Mouse (Mus musculus) stomach, embryonic 15.5 days (tissue): ENCODE results near the gene Etv2. TPM values are rescaled to one million over a fixed set of nuclear protein-coding genes. Genes with fewer than 3 reads are reported as not detected.

Experiments
- ATAC-seq: fragments of 200-750 bp; cut with Nextera tagmentation; 2 replicates; pipeline ENCODE4 v1.8.0; 2017; ENCODE audit warnings: low read depth, moderate number of reproducible peaks, moderate TSS enrichment; ENCODE audit not compliant: insufficient read depth, low FRiP score
- H3K27ac ChIP-seq: fragments of 300-500 bp; sonication (generic); 2 replicates; pipeline ENCODE4 v1.5.1; 2015; ENCODE audit warnings: mild to moderate bottlenecking, inconsistent platforms
- H3K27me3 ChIP-seq: fragments of 300-500 bp; sonication (generic); replicated peaks from 2 replicates; pipeline ENCODE4 v1.6.1; 2015; ENCODE audit warnings: inconsistent platforms
- H3K36me3 ChIP-seq: fragments of 300-500 bp; sonication (generic); 2 replicates; pipeline ENCODE4 v1.6.1; 2015; ENCODE audit warnings: inconsistent platforms
- H3K4me1 ChIP-seq: fragments of 300-500 bp; sonication (generic); 2 replicates; pipeline ENCODE4 v1.6.1; 2015; ENCODE audit warnings: inconsistent platforms
- H3K4me2 ChIP-seq: fragments of 300-500 bp; sonication (generic); 2 replicates; pipeline ENCODE4 v1.6.1; 2015; ENCODE audit warnings: mild to moderate bottlenecking, inconsistent platforms
- H3K4me3 ChIP-seq: fragments of 300-500 bp; sonication (generic); replicated peaks from 2 replicates; pipeline ENCODE4 v1.5.1; 2015; ENCODE audit warnings: inconsistent platforms
- H3K9ac ChIP-seq: fragments of 300-500 bp; sonication (generic); 2 replicates; pipeline ENCODE4 v1.6.1; 2015; ENCODE audit warnings: inconsistent platforms
- H3K9me3 ChIP-seq: fragments of 300-500 bp; sonication (generic); 2 replicates; pipeline ENCODE4 v1.6.1; 2016; ENCODE audit warnings: inconsistent platforms
- WGBS: fragments of 180-500 bp; shearing (Covaris S2); methylation state at CpG from one replicate; pipeline ENCODE4 v1.1.7; 2015; 5-methylcytosine and 5-hydroxymethylcytosine counted together
- polyA plus RNA-seq: library from polyadenylated mRNA; unstranded; fragments of >200 nt; fragmentation: Nextera tagmentation; extraction: Ambion mirVana; gene quantifications from 2 replicates; pipeline ENCODE4 v1.2.1, GENCODE M21; 2015

Etv2 gene
- polyA plus RNA-seq, 1 experiment from 2014 or later: not detected

GRCm38 (mm10) chr7:30610043-30610442, 25.6 kb downstream of the Etv2 start:
- Histone ChIP-seq H3K9ac (no peak overlapping the region), H3K36me3 (no peaks in the 10 kb centered on the region), H3K27me3 (no peaks in the 10 kb centered on the region), H3K27ac (no peak overlapping the region), H3K4me3 (no peak overlapping the region), H3K4me1 (no peaks in the 10 kb centered on the region), H3K9me3 (no peaks in the 10 kb centered on the region), H3K4me2 (no peak overlapping the region)
- peak; percentile 51; the same call in 1 of the 2 replicates for ATAC-seq
- 45% methylated on average over 7 of the region's 7 CpGs for WGBS

GRCm38 (mm10) chr7:30608476-30608875, 27.2 kb downstream of the Etv2 start:
- no peaks in the 10 kb centered on the region for H3K27me3 ChIP-seq
- WGBS: 55% methylated on average over 14 of the region's 16 CpGs
- H3K9me3 ChIP-seq: no peaks in the 10 kb centered on the region
- H3K4me1 ChIP-seq: no peaks in the 10 kb centered on the region
- H3K27ac ChIP-seq: no peak overlapping the region
- no peak for ATAC-seq
- H3K4me2 ChIP-seq: no peak overlapping the region
- no peak overlapping the region for H3K4me3 ChIP-seq
- H3K36me3 ChIP-seq: no peaks in the 10 kb centered on the region
- H3K9ac ChIP-seq: no peak overlapping the region

- Histone ChIP-seq H3K27ac (no peak overlapping the region), H3K9me3 (no peaks in the 10 kb centered on the region), H3K27me3 (no peaks in the 10 kb centered on the region), H3K4me2 (no peak overlapping the region), H3K4me1 (0 out of 2 replicates have a peak, but pooled peaks cover 5% of the 10 kb centered on the region), H3K4me3 (no peak overlapping the region), H3K36me3 (no peaks in the 10 kb centered on the region), H3K9ac (no peak overlapping the region)
- ATAC-seq: no peak
- WGBS: 27% methylated on average over 8 of the region's 8 CpGs
Observed at GRCm38 (mm10) chr7:30607706-30608309, 27.8 kb downstream of the Etv2 start.

- no peak for ATAC-seq
- 0 out of 2 replicates have a peak, but pooled peaks cover 12% of the 10 kb centered on the region for H3K4me1 ChIP-seq
- H3K4me2 ChIP-seq: no peak overlapping the region
- no peak overlapping the region for H3K4me3 ChIP-seq
- no peak overlapping the region for H3K9ac ChIP-seq
- no peaks in the 10 kb centered on the region for H3K36me3 ChIP-seq
- no peaks in the 10 kb centered on the region for H3K9me3 ChIP-seq
- H3K27me3 ChIP-seq: no peaks in the 10 kb centered on the region
- WGBS: 76% methylated on average over 8 of the region's 8 CpGs
- no peak overlapping the region for H3K27ac ChIP-seq
Observed at GRCm38 (mm10) chr7:30604944-30605343, 30.7 kb downstream of the Etv2 start.

- Histone ChIP-seq H3K27ac (no peak overlapping the region), H3K36me3 (no peaks in the 10 kb centered on the region), H3K9ac (no peak overlapping the region), H3K4me2 (no peak overlapping the region), H3K4me3 (no peak overlapping the region), H3K4me1 (0 out of 2 replicates have a peak, but pooled peaks cover 16% of the 10 kb centered on the region), H3K9me3 (no peaks in the 10 kb centered on the region), H3K27me3 (no peaks in the 10 kb centered on the region)
- WGBS: 50% methylated on average over 8 of the region's 8 CpGs
- no peak for ATAC-seq
Observed at GRCm38 (mm10) chr7:30604424-30604823, 31.2 kb downstream of the Etv2 start.

GRCm38 (mm10) chr7:30602583-30602982, 33.1 kb downstream of the Etv2 start:
- ATAC-seq: peak; percentile 73
- peak overlapping the region; percentile 74 for H3K27ac ChIP-seq
- H3K4me3 ChIP-seq: no peak overlapping the region
- H3K27me3 ChIP-seq: no peaks in the 10 kb centered on the region
- H3K4me1 ChIP-seq: 0 out of 2 replicates have a peak, but pooled peaks cover 16% of the 10 kb centered on the region
- 0 out of 2 replicates have a peak overlapping the region, but pooled peaks have one; percentile 5 for H3K4me2 ChIP-seq
- no peak overlapping the region for H3K9ac ChIP-seq
- no peaks in the 10 kb centered on the region for H3K36me3 ChIP-seq
- 23% methylated on average over 3 of the region's 3 CpGs for WGBS
- H3K9me3 ChIP-seq: no peaks in the 10 kb centered on the region

- Histone ChIP-seq H3K4me1 (0 out of 2 replicates have a peak, but pooled peaks cover 16% of the 10 kb centered on the region), H3K36me3 (no peaks in the 10 kb centered on the region), H3K4me3 (no peak overlapping the region), H3K27ac (peak overlapping the region; percentile 83), H3K27me3 (no peaks in the 10 kb centered on the region), H3K4me2 (peak overlapping the region; percentile 33), H3K9ac (no peak overlapping the region), H3K9me3 (no peaks in the 10 kb centered on the region)
- 62% methylated on average over 7 of the region's 7 CpGs for WGBS
- ATAC-seq: no peak
Observed at GRCm38 (mm10) chr7:30600651-30601050, 35.0 kb downstream of the Etv2 start.

GRCm38 (mm10) chr7:30599933-30600353, 35.7 kb downstream of the Etv2 start:
- no peak overlapping the region for H3K9ac ChIP-seq
- H3K27me3 ChIP-seq: no peaks in the 10 kb centered on the region
- 0 out of 2 replicates have a peak, but pooled peaks cover 16% of the 10 kb centered on the region for H3K4me1 ChIP-seq
- no peaks in the 10 kb centered on the region for H3K36me3 ChIP-seq
- peak overlapping the region; percentile 83 for H3K27ac ChIP-seq
- peak; percentile 91 for ATAC-seq
- H3K4me3 ChIP-seq: no peak overlapping the region
- H3K4me2 ChIP-seq: peak overlapping the region; percentile 33
- 1% methylated on average over 16 of the region's 16 CpGs for WGBS
- H3K9me3 ChIP-seq: no peaks in the 10 kb centered on the region

- peak within 1 kb of the TSS; percentile 67 for H3K27ac ChIP-seq
- H3K4me3 ChIP-seq: no peak within 1 kb of the TSS
- peak within 1 kb of the TSS; percentile 26; the same call in 1 of the 2 replicates for H3K4me2 ChIP-seq
- H3K36me3 ChIP-seq: no peaks in the 10 kb centered on the region
- no peaks in the 10 kb centered on the region for H3K27me3 ChIP-seq
- H3K9me3 ChIP-seq: no peaks in the 10 kb centered on the region
- 92% methylated on average over 12 of the region's 12 CpGs for WGBS
- ATAC-seq: no peak
- 0 out of 2 replicates have a peak, but pooled peaks cover 16% of the 10 kb centered on the region for H3K4me1 ChIP-seq
- no peak within 1 kb of the TSS for H3K9ac ChIP-seq
Observed at GRCm38 (mm10) chr7:30598786-30599185, 36.9 kb downstream of the Etv2 start, which contains the start of gene Zbtb32. Zbtb32 (minus strand) TSS chr7:30598909.

- Histone ChIP-seq H3K9me3 (no peaks in the 10 kb centered on the region), H3K36me3 (no peaks in the 10 kb centered on the region), H3K4me1 (0 out of 2 replicates have a peak, but pooled peaks cover 11% of the 10 kb centered on the region), H3K9ac (no peak overlapping the region), H3K4me3 (no peak overlapping the region), H3K4me2 (no peak overlapping the region), H3K27me3 (no peaks in the 10 kb centered on the region), H3K27ac (no peak overlapping the region)
- 79% methylated on average over 5 of the region's 5 CpGs for WGBS
- ATAC-seq: no peak
Observed at GRCm38 (mm10) chr7:30596811-30597210, 38.8 kb downstream of the Etv2 start.

GRCm38 (mm10) chr7:30596093-30596492, 39.6 kb downstream of the Etv2 start:
- ATAC-seq: no peak
- Histone ChIP-seq H3K27ac (no peak overlapping the region), H3K9me3 (no peaks in the 10 kb centered on the region)

GRCm38 (mm10) chr7:30594510-30595024, 41.1 kb downstream of the Etv2 start:
- H3K4me2 ChIP-seq: no peak overlapping the region
- no peak overlapping the region for H3K9ac ChIP-seq
- no peak overlapping the region for H3K4me3 ChIP-seq
- ATAC-seq: no peak
- no peaks in the 10 kb centered on the region for H3K9me3 ChIP-seq
- H3K27ac ChIP-seq: no peak overlapping the region
- no peaks in the 10 kb centered on the region for H3K27me3 ChIP-seq
- peaks cover 7% of the 10 kb centered on the region for H3K4me1 ChIP-seq
- H3K36me3 ChIP-seq: no peaks in the 10 kb centered on the region
- WGBS: 76% methylated on average over 3 of the region's 4 CpGs

More at GRCm38 (mm10) chr7:30596093-30596492, 39.6 kb downstream of the Etv2 start:
- no peaks in the 10 kb centered on the region for H3K27me3 ChIP-seq
- no peak overlapping the region for H3K4me2 ChIP-seq
- no peaks in the 10 kb centered on the region for H3K36me3 ChIP-seq
- H3K9ac ChIP-seq: no peak overlapping the region
- no peak overlapping the region for H3K4me3 ChIP-seq
- WGBS: 72% methylated on average over 5 of the region's 5 CpGs
- H3K4me1 ChIP-seq: 0 out of 2 replicates have a peak, but pooled peaks cover 11% of the 10 kb centered on the region
